Mouse (Mus musculus) activated CD4-positive, CD25-positive, alpha-beta regulatory T cell, adult 4 months (primary cell): Measurements from ENCODE around the gene Tex9. TPM values are rescaled to one million over a fixed set of nuclear protein-coding genes. Genes with fewer than 3 reads are reported as not detected.

Experiments
- ATAC-seq: one replicate; pipeline ENCODE4 v1.8.0; 2017
- polyA plus RNA-seq, 2 experiments: library from polyadenylated mRNA; unstranded; fragments of 100-300 nt; shearing (Covaris generic); gene quantifications; one replicate each; pipeline ENCODE4 v1.2.1; 2017

The Tex9 gene
- polyA plus RNA-seq, result 10 to 100 TPM in 1 of 2 experiments, 1 to 10 TPM in 1; 8.1 to 11.3 TPM

DNA sequence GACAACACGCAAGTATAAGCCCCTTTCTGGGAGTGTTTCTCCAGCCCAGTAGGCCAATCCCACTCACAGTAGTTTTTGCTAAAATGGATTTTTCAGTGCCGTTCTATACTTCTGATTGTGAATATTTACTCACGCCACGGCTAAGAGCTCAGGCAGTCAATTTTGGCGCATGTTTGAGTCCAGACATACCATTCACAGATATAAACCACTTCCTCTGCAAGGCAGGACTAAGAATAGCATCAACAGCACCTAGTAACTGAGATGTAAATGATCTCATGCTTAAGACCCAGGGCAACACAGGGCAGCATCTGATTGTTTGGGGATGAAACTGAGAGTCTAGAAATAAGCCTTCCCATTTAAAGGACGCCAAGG, at the start of gene Tex9:
Gene Tex9 (minus strand): TSS at position 19 of the 372 bp plus-strand sequence.
- ATAC-seq, result peak; percentile 84

DNA sequence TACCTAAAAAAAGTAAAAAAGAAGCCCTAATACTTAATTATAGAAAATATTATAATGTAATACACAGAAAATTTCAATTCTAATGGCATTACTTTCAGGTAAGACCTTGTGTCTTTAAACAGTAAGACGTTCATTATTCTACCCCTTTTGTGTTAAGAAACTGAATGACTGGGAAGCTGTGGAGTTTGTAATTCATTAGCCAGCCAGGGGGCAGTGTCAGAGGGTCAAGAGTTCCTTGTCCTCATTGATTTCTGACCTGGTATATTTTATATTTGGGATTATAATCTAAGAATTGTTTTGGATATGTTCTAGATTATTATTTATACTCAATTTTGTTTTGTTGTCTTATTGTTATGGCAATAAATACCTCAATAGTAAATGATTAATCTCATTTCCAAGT, 45.1 kb upstream of the Tex9 start:
- no peak for ATAC-seq

DNA sequence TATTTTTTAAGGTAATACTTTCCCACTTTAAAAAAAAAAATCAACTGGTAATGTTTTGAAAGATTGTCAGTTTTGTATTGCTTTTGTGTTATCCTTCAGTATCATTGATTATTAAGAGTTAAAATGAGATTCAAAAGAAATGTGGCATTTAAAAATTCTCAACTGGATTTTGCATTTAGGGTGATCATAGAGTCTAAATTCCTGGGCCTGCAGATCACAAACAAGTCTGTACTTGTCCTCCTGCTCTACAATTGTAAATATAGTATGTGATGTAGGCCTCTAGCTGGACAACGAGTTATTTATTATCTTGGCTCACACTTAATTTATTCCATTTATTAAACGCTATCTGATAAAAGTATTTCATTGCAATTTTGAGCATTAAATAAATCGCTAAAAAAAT, 43.4 kb upstream of the Tex9 start:
- ATAC-seq, result no peak

DNA sequence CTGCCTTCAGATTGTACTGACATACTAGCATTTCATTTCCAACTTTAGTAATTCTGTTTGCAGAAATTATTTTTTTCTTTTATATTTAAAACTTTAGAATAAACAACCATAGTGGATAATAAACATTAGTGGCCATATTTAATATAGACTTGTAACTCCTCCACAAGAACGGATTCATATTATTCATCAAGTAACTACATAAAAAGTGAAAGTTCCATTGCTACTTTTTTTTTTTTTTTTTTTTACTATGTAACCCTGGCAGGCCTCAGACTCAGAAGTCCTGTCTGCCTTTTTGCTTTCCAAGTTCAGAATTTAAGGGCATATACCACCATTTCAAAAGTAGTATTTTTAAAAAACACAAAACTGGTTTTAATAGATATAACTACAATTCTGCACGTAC, 43.0 kb upstream of the Tex9 start:
- ATAC-seq, result no peak

DNA sequence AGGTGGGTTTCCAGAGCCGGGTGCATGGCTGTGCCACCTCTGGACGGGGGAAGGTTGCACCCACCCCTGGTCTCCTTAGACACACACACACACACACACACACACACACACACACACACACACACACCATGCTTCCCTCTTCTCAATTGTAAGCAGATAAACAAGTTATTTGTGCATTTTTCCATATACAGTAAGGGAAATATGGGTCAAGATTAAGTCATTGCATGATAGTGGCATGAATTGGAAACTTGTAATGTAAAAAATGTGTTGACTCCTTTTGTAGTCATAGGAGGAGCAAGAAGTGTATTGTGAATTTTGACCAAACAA, 41.0 kb upstream of the Tex9 start:
- no peak for ATAC-seq

DNA sequence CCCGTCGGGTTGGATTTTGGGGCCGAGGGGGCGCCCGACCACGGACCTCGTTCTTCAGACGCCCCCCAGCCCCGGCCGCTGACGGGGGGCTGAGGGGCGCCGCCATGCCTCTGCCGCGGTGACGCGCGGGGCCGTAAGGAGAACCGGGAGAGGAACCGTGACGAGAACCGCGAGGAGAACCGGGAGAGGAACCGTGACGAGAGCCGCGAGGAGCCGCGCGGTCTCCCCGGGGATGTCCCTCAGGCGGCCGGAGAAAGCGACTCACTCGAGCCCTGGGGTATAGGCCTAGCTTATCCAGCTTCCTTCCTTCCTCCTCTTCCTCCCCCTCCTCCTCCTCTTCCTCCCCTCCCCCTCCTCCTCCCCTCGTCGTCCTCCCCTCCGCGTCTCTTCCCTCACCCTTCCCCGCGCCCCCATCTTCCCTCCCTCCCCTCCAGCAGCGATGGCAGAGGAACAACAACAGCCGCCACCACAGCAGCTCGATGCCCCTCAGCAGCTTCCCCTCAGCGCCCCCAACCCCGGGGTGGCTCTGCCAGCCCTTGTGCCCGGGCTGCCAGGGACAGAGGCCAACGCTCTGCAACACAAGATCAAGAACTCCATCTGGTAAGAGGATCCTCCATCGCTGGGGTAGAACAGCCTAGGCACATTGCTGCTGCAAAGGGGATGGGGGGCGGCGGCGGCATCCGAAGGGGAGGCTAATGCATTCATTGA, 40.5 kb upstream of the Tex9 start:
- peak; percentile 8 for ATAC-seq

DNA sequence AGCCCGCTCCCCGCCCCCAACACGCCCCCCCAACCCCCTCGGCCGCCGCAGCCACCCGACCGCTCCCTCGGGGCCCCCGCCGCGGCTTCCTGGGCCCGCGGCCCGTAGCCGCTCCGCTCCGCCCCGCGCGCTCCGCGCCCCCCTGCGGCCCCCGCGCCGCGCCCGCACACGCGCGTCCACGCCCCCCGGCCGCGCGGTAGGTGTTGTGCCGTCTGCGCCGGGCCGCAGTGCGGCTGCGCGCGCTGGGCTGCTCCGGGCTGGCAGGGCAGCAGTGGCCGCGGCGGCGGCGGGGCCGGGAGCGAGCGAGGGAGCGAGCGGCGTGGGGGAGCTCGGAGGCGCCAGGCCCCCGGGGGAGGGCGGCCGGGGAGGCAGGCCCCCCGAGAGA, 40.0 kb upstream of the Tex9 start, which contains the start of gene Rfx7:
Gene Rfx7 (plus strand): TSS at position 245 of the 385 bp plus-strand sequence.
- ATAC-seq, result peak; percentile 44

DNA sequence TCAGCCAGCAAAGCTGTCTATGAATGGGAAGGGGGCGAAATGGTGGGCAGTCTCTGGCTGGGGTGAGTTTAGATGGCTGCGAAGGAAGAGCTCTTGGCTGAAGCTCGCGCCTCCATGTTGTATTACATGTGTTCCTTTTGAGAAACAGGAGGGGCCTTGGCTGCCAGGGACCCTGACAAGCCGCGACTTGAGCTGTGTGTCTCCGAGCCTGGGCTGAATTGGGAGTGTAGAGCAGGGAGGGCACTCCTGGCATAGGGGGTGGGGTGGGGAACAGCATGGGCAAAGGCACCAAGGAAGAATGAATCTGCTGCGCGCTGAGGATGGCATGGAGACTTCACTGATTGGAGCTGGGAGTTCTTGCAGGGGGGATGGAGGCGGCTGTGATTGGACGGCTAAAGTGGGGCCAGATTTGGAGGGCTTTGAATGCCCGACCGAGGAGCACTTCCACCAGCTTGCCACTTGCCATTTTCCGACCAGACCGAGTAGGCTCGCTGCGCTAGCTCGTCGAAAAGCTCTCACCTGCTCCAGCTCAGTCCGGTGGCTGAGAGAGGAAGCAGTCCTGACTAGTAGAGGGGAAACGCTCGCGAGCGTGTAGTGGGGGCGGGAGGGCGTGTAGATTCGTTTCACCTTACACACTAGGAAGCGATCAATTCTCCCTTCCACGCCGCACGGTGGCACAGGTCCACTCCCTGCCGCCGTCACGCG, 39.4 kb upstream of the Tex9 start:
- ATAC-seq, result peak; percentile 46

DNA sequence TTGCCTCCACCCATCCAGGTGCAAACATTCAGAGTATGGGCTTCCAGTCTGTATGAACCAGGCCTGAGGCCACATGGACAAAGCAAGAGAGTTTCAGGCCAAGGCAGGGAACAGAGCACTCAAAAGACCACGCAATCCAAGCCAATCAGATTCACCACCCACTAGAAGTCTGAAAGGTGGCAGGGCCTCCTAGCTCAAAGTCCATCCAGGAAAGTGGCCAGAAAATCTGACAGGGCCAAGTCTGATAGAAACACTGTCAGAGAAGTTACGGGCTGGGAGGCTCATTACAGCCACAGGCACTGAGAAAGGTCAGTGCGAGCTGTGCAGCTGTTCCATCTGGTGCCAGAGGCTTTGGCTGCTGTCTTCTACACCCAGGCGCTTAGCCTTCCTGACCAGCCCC, 38.8 kb upstream of the Tex9 start:
- no peak for ATAC-seq

DNA sequence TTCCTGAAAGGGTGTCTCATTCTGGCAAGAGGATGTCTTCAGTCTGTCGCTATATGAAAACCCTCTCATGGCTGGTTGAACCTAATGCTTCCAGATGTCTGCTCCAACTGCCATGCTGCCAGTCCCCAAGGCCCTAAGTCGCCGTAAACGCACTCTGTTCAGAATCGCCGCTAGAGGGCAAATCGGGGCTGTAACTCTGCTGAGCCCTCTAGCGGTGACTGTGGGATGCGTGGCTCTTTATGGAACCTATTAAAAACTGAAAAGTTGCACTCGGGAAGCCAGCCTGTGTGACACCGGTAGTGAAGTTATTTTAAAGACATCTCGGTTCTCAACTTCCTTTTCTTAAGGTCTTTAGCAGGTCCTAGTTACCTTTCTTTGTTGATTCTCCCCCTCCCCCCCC, 38.2 kb upstream of the Tex9 start:
- ATAC-seq, result peak; percentile 66

DNA sequence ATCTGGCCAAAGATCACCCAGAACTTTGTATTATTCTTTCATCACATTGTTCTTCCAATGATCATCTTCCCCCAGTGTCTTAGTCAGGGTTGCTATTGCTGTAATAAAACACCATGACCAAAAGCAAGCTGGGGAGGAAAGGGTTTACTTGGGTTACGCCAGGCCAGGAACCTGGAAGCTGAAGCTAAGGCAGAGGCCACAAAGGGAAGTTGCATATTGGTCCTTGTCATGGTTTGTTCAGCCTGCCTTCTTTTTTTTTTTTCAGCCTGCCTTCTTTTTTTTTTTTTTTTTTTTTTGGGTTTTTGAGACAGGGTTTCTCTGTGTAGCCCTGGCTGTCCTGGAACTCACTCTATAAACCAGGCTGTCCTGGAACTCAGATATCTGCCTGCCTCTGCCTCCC, 34.1 kb upstream of the Tex9 start:
- no peak for ATAC-seq

DNA sequence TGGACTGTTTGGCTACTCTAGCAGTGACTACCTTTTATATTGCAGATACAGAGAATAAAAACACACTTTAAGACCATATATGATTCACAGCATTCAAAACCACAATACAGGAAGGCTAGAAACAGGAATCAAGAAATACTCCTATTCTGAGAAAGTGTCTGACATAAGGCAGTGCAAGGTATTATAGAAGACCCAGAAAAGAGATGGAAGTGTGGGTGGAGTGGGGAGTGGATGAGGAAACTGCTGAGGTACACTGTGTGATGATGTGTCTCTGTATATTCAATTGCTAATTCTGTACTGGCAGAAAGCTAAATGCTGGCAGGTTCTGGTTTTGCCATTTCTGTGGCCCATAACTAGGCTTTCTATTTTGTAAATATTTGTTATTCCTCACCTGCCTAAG, 28.8 kb upstream of the Tex9 start:
- no peak for ATAC-seq

DNA sequence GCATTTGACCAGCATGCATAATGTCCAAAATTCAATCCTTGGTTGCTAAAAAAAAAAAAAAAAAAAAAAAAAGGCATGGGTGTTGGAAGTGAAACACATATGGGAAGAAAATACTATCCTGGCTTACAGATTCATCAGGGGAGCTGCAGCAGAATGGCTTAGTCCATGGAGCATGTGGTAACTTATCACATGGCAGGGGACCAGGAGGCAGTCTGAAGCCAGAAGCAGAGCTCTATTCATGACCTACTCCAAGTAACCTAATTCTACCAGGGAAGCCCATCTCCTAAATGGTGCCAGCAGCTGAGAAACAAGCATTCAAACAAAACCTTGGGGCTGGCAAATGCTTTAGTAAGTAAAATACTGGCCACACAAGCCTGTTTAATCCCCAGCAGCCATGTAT, 27.2 kb upstream of the Tex9 start:
- no peak for ATAC-seq

DNA sequence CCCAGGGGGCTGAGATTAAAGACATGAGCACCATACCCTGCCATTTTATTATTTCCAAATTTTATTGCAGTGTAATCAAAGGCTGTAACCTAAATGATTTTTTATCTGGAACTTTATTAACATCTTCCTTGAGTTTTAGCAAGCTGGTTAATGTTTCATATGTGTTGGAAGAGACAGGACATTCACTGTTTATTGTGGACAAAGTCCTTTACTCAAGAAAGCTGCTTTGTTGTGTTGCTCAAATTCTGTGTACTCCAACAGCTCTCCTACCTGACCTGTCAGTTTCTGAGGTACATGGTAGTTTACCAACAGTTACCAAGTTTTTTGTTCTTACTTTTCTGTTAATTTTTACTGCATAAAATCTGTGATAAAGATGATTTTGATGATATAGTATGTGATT, 23.4 kb upstream of the Tex9 start:
- no peak for ATAC-seq

DNA sequence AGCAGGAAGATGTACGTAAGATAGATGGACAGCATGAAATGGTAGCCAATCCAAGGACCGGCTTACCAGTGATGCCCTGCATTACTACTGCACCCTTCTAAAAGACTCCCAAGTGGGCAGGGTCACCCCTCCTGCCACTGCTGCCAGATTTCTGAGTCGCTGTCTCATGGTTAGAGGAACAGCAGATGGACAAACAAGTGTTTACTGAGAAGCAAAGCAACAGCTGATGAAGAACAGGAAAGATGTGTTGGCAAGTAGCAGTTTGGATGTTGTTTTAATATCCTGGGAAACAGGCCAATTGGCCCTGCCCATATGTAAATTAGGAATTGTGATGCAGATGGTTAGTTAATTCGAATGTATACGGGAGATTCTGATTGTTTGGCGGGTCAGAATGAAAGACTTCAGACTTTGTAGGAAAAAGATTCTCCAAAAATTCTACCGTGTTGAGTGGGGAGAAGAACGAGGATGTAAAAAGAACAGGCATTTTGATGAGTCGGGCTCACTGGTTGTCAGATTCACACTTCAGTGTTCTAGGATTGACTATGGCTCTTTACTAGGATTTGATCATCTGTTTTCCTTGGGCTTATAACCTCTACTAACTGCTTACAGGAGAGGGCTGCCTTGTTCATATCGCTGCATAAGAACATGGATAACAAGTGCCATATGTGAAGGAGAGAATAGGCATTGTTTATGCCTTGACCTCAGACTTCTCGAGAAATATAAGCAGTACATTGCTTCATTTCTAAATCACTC, 20.4 kb upstream of the Tex9 start:
- ATAC-seq, result no peak

DNA sequence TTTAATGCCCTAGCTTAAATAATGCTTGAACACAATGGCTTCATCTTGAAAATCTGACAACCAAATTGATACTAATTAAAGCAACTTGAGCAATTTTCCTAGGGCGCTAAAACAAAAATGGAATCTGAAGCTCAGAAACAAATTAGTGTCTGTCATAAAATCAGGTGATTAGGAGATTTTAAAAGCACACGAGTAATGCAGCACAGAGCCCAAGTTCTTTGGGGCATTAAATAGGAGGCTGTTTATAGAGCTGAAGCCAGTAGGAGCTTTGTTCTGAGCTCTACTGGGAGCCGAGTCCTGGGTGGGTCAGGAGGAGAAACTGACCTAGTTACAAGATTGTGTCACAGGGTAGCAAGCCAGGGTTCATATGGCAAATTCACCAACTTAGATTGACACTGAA, 5.2 kb upstream of the Tex9 start:
- ATAC-seq, result no peak

DNA sequence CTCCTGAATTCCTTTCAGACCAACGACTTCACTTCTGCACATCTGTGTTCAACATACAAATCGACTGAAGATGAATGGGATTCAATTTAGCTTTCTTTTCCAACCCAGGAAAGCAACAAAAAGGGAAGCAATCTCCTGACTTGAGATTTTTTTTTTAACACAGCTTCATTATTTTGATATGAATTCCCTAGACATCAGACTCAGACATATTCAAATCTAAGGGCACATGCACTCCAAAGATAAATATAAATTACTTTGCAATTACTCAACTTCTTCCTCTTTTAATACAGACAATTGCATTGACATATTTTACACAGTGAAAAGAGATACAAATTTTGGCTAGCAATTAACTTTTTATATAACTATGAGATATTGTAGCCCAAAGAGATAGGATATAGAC, 4.7 kb upstream of the Tex9 start:
- no peak for ATAC-seq

DNA sequence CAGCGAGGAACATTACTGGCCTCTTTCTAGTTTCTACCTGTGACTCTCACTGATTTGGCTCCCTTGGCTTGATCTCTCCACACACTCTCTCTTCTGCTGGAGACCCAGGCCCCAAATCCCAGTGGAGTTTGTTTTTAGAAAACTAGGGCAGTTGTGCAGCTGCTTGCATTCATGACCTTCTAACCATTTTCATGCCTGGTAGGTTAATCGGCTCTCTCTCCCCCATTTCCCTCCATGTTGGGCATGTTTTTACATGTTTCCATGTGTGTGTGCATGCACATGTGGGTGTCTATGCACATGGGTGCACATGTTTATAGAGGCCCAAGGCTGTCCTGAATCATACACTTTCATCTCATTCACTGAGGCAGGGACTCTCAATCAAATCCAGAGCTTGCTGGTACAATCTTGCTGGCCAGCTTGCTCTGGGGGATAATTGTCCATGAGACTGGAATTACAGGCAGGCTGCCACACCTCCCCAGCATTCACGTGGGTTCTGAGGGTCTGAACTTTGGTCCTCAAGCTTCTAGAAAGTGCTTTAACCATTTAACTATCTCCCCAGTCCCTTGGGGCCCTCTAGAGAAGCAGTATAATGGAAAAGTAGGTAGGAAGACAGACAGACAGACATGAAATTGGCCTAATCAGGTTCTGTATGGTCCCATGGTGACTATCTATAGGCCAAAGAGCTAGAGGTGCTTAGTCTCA, 2.1 kb upstream of the Tex9 start:
- no peak for ATAC-seq

DNA sequence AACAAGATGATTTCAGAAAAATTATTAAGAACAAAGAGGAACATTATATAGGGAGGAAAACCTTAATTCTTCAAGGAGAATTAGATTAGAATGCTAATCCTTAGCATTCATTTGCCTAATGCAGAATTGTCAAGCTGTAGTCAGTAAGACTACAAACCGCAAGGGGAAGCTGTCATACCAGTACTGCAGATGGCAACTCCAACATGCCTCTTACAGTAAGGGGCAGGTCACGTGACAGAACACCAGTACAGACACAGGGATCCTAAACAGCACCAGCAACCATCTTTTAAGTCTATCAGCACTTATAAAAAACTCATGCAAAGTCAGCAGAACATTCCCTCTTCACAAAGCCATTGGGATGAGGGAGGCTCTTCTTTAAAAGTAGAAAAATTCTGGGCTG, 1.5 kb upstream of the Tex9 start:
- ATAC-seq, result no peak

DNA sequence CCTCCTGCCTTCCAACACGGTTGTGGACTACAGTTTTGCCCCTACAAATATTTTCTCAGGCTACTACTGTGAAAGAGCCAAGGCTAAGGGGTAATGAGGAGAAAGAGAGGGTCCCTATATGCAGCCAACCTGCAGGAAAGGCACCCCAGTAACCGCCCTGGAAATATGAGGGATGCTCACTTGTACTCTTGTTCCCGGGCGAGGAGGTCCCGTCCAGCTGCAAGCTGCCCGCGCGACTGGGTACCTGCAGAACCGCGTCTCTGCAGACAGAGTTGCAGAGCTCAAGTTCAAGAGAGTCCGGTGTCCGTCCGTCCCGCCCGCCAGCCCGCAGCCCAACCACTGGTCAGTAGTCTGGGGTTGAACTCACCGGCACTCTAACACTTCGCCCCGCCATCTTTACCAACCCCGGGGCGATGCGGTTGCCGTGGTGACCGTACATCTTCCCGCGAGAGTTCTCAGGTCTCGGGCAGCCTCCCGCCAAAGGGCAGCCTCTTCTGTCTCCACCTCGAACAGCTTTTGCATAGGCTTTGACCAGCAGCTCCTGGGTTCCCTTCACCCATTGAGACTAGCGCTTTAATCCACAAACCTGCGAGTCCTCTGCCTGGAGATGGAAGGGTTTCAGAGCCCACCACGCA, 336 bp downstream of the Tex9 start:
- peak; percentile 91 for ATAC-seq

DNA sequence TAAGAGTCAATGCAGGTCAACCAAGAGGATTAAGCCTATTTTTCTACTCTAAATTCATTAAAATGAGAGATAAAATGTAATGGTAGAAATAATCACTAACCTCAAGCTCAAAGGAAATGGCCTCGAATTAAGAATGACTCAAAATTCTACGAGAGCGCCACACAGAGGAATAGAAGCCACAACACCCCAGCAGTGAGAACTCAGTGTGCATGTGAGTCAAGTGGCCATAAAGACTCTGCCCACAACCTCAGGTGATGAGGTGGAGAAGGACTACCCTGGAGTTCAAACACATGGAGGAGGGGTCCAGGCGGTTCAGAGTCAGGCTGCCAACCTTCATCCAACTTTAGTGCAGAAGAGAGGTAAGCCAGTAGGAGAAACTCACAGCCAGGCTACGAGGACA, 2.9 kb downstream of the Tex9 start:
- ATAC-seq, result no peak

DNA sequence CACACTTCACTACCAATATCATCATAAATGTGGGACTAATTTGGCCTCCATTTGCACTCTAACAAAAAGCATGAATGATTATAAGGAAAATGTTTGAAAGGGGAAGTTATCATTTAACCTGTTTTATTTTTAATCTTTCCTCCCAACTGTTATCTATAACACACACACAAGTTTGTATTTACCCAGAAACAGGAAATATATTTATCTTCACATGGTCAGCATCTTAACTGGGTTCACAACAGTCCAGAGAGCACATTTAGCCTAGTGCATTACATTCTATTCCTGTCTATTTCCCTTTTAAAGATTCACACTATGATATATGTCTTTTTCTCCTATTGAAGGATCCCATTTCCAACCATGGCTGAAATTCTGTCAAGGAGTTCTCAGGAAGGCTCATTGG, 3.5 kb downstream of the Tex9 start:
- no peak for ATAC-seq

DNA sequence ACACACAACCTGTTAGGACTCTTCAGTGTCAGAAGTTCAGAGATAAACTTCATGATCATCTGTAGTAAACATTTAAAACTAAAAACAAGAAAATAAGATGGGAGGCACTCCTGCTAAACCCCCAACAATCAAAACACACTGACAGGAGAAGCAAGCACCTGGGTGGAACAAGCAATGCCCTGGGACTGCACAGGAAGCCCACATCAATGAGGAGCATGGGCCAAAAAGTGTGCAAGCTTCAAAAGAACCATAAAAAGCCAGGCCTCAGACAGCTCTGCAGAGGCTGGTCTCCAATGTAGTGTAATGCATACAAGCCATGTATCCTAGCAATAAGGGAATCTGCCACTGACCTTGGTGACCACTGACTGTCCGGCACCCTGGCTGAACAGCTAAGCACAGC, 12.7 kb downstream of the Tex9 start:
- ATAC-seq, result no peak
